Mouse (Mus musculus) heart, embryonic 14.5 days (tissue): ENCODE measurements around the gene Psph. TPM values are rescaled to one million over a fixed set of nuclear protein-coding genes. Genes with fewer than 3 reads are reported as not detected.

Source experiments
- ATAC-seq: fragments of 200-750 bp; cut with Nextera tagmentation; 2 replicates; pipeline ENCODE4 v1.8.0; 2017; ENCODE audit warnings: low read depth, moderate TSS enrichment; ENCODE audit not compliant: insufficient number of reproducible peaks, insufficient read depth, low FRiP score
- H3K27ac ChIP-seq, 2 experiments: fragments of 200-500 bp in 1 of 2; fragments of 300-500 bp in 1 of 2; sonication (generic) in 1 of 2; replicated peaks in 1 of 2; 2 replicates each; pipeline ENCODE4 v1.5.1; 2012 to 2014; ENCODE audit warnings: low read depth in 2 of 2, low read length in 2 of 2, control low read depth in 1 of 2, mild to moderate bottlenecking in 1 of 2, mixed read lengths in 1 of 2; ENCODE audit not compliant: control insufficient read depth in 1 of 2, insufficient read depth in 1 of 2
- H3K27me3 ChIP-seq: fragments of 300-500 bp; sonication (generic); 2 replicates; pipeline ENCODE4 v1.6.1; 2014; ENCODE audit warnings: mild to moderate bottlenecking, low read length, control low read depth; ENCODE audit not compliant: control insufficient read depth, insufficient read depth
- H3K36me3 ChIP-seq: fragments of 300-500 bp; sonication (generic); 2 replicates; pipeline ENCODE4 v1.6.1; 2014; ENCODE audit warnings: mild to moderate bottlenecking, control low read depth, low read length, mixed read lengths; ENCODE audit not compliant: control insufficient read depth, insufficient read depth
- H3K4me1 ChIP-seq, 2 experiments: fragments of 200-500 bp in 1 of 2; fragments of 300-500 bp in 1 of 2; sonication (generic) in 1 of 2; 2 replicates each; pipeline ENCODE4 v1.6.1; 2012 to 2014; ENCODE audit warnings: low read length in 2 of 2, control low read depth in 1 of 2, mixed read lengths in 1 of 2; ENCODE audit not compliant: control insufficient read depth in 2 of 2, insufficient read depth in 2 of 2
- H3K4me2 ChIP-seq: fragments of 300-500 bp; sonication (generic); 2 replicates; pipeline ENCODE4 v1.6.1; 2014; ENCODE audit warnings: mild to moderate bottlenecking, low read length
- H3K4me3 ChIP-seq, 2 experiments: fragments of 200-500 bp in 1 of 2; fragments of 300-500 bp in 1 of 2; sonication (generic) in 1 of 2; 2 replicates each; pipeline ENCODE4 v1.5.1; 2012 to 2014; ENCODE audit warnings: low read length in 2 of 2, mild to moderate bottlenecking in 2 of 2, control low read depth in 1 of 2, low read depth in 1 of 2, moderate library complexity in 1 of 2; ENCODE audit not compliant: control insufficient read depth in 1 of 2, insufficient read depth in 1 of 2
- H3K9ac ChIP-seq: fragments of 300-500 bp; sonication (generic); 2 replicates; pipeline ENCODE4 v1.6.1; 2014; ENCODE audit warnings: mild to moderate bottlenecking, low read length
- H3K9me3 ChIP-seq: fragments of 300-500 bp; sonication (generic); 2 replicates; pipeline ENCODE4 v1.6.1; 2016; ENCODE audit warnings: low read length, control low read depth; ENCODE audit not compliant: control insufficient read depth
- WGBS: fragments of 180-500 bp; shearing (Covaris S2); extraction: QIAGEN DNeasy Blood & Tissue Kit; methylation state at CpG from one replicate; pipeline ENCODE4 v1.1.7; 2014; 5-methylcytosine and 5-hydroxymethylcytosine counted together
- polyA plus RNA-seq: library from polyadenylated mRNA; unstranded; fragments of >200 nt; fragmentation: Nextera tagmentation; extraction: Ambion mirVana; gene quantifications from 2 replicates; pipeline ENCODE4 v1.2.1, GENCODE M21; 2014

The Psph gene
- polyA plus RNA-seq, 1 experiment from 2014 or later, result 28.8 TPM

- H3K4me2 ChIP-seq, result peak overlapping the region; percentile 56
- H3K27ac ChIP-seq, result peak overlapping the region; percentile 88 to 95
- H3K4me3 ChIP-seq, result peak overlapping the region in 1 of 2 experiments; percentile 2; a peak in 1 of 4 replicates
- peaks cover 27 to 45% of the 10 kb centered on the region in 2 experiments for H3K4me1 ChIP-seq
- H3K27me3 ChIP-seq, result no peaks in the 10 kb centered on the region
- H3K9me3 ChIP-seq, result no peaks in the 10 kb centered on the region
- 9% methylated on average over 11 of the region's 11 CpGs for whole genome bisulfite sequencing
- ATAC-seq, result peak; percentile 52
- 0 out of 2 replicates have a peak, but pooled peaks cover 7% of the 10 kb centered on the region for H3K36me3 ChIP-seq
- H3K9ac ChIP-seq, result peak overlapping the region; percentile 59
Observed at GRCm38 (mm10) chr5:129729286-129729685, 58.0 kb downstream of the Psph start.

DNA sequence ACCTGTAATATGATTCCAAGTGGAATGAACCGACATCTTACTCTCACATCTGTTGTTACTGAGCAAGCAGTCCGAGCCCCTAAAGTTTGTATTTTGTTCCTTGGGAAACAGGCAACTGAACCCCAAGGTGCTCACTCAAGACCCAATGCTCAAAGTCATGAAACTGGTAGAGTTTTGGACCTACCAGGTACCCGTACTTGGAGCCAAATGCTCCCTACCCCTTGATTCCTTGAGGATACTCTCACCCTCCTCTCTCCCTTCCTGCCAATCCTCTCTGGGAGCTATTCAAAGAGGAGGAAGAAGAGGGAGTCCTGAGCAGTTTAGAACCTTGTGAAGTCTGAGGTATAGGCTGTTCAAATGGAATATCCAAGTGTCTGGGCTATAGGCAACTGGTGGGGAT is 60.5 kb downstream of the Psph start:
- peak overlapping the region; percentile 70 for H3K4me2 ChIP-seq
- peaks cover 27 to 45% of the 10 kb centered on the region in 2 experiments for H3K4me1 ChIP-seq
- no peaks in the 10 kb centered on the region for H3K27me3 ChIP-seq
- no peaks in the 10 kb centered on the region for H3K9me3 ChIP-seq
- H3K27ac ChIP-seq, result no peak overlapping the region
- H3K4me3 ChIP-seq, result 0 out of 4 replicates have a peak overlapping the region, but pooled peaks of 1 of the 2 experiments have one; percentile 83
- no peak for ATAC-seq
- 73% methylated on average over 3 of the region's 3 CpGs for WGBS
- H3K36me3 ChIP-seq, result 0 out of 2 replicates have a peak, but pooled peaks cover 4% of the 10 kb centered on the region
- H3K9ac ChIP-seq, result no peak overlapping the region

GRCm38 (mm10) chr5:129725774-129726392 is 61.4 kb downstream of the Psph start:
- no peak for ATAC-seq
- Histone ChIP-seq H3K27ac (peak overlapping the region; percentile 99 to 100), H3K9ac (peak overlapping the region; percentile 96), H3K9me3 (no peaks in the 10 kb centered on the region), H3K4me1 (peaks cover 25 to 40% of the 10 kb centered on the region in 2 experiments), H3K4me3 (peak overlapping the region; percentile 83 to 95), H3K27me3 (no peaks in the 10 kb centered on the region), H3K36me3 (0 out of 2 replicates have a peak, but pooled peaks cover 4% of the 10 kb centered on the region), H3K4me2 (peak overlapping the region; percentile 70)
- 9% methylated on average over 7 of the region's 7 CpGs for WGBS

DNA sequence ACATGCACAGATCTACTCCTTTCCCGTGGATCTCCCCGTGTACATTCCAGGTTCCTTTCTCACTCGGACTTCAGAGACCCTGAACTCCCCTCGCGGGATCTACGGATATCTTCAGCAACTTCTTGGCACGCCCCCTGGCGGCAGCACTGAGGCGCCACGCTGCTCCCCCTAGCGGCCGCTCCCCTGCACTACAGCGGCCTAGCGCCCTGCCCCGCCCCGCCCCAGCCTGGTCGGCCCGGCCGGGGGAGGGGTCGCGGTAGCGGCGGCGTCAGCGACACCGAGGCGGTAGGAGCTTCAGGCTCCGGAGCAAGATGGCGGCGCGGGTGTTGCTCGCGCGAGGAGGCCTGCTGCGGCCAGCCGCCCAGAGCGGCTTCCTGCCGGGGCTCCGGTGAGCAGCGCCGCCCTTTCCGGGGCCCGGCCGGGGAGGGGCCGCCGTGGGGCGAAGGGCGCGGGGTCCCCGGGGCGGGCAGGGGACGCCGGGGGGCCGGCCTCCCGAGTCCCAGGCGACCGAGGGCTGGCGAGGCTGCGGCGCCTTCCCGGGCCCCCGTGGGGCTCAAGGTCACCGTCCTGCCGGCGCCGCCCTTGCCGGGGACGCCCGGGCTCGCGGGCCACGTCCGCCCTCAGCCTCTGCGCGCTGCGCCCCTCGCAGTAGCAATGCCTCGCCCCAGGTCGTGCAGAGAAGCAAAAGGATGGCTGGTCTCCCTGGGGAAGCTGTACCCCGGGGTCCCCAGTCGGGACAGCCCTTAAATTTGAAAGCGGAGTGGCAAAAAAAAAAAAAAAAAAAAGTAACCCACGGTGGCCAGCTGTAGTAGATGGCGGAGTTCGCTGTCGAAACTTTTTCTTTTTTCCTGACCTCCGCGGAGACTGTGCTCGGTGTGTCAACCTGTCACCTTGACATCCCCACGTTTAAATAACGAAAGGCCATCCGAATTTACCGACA is 62.1 kb downstream of the Psph start, which contains the start of gene Nipsnap2:
TSS of gene Nipsnap2 (plus strand) at position 230 of the 940 bp plus-strand sequence.
- ATAC-seq, result peak; percentile 91
- H3K27ac ChIP-seq, result peak within 1 kb of the TSS; percentile 99 to 100
- peaks cover 20 to 32% of the 10 kb centered on the region in 2 experiments for H3K4me1 ChIP-seq
- peaks cover 6% of the 10 kb centered on the region; the same call in 1 of the 2 replicates for H3K36me3 ChIP-seq
- H3K9ac ChIP-seq, result peak within 1 kb of the TSS; percentile 96
- no peaks in the 10 kb centered on the region for H3K27me3 ChIP-seq
- H3K9me3 ChIP-seq, result no peaks in the 10 kb centered on the region
- under 1% methylated on average over 81 of the region's 93 CpGs for WGBS
- peak within 1 kb of the TSS; percentile 83 to 95 for H3K4me3 ChIP-seq
- H3K4me2 ChIP-seq, result peak within 1 kb of the TSS; percentile 70

DNA sequence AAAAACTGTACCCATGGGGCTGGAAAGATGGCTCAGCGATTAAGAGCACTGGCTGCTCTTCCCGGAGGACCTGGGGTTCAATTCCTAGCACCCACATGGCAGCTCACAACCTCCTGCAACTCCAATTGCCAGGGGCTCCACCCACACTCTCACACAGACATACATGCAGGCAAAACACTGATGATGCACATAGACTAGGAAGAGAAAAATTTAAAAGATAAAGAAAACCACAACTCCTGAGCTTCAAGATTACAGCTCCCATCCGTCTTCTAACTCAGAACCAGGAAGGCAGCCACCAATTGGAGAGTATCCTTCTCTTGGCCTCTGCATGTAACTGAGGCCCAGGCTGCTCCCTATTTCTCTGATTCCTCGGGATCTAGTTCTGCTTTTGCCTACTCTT is 63.0 kb downstream of the Psph start:
- H3K4me1 ChIP-seq, result peaks cover 13 to 24% of the 10 kb centered on the region in 2 experiments
- H3K36me3 ChIP-seq, result peaks cover 14% of the 10 kb centered on the region
- H3K27me3 ChIP-seq, result no peaks in the 10 kb centered on the region
- no peaks in the 10 kb centered on the region for H3K9me3 ChIP-seq
- WGBS, result 45% methylated on average over 4 of the region's 4 CpGs
- peak overlapping the region; percentile 83 to 95; a peak in 3 of 4 replicates for H3K4me3 ChIP-seq
- H3K4me2 ChIP-seq, result peak overlapping the region; percentile 70
- H3K9ac ChIP-seq, result peak overlapping the region; percentile 96
- no peak for ATAC-seq
- peak overlapping the region; percentile 99 to 100; a peak in 3 of 4 replicates for H3K27ac ChIP-seq

DNA sequence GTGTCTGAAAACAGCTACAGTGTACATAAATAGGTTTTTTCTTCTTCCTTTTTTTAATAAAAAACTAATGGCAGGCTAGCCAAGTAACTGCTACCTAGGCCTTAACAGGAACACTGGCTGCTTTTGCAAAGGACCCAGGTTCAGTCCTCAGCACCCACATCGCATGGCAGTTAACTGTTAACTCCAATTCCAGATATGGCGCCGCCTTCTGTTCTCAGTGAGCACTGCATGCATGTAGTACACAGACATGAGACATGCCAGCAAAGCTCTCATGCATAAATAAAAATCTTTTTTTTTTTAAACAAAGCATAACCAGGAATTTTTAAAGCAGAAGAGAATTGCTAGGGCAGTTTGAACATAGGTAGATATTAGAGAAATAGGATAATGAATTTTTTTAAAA is 67.1 kb downstream of the Psph start:
- no peaks in the 10 kb centered on the region for H3K27me3 ChIP-seq
- 73% methylated on average over 3 of the region's 3 CpGs for WGBS
- no peak overlapping the region for H3K27ac ChIP-seq
- H3K9ac ChIP-seq, result no peak overlapping the region
- peaks cover 0 to 8% of the 10 kb centered on the region in 2 experiments; a peak in 2 of 4 replicates for H3K4me1 ChIP-seq
- no peaks in the 10 kb centered on the region for H3K9me3 ChIP-seq
- H3K4me3 ChIP-seq, result no peak overlapping the region
- ATAC-seq, result no peak
- H3K4me2 ChIP-seq, result no peak overlapping the region
- peaks cover 40% of the 10 kb centered on the region for H3K36me3 ChIP-seq

DNA sequence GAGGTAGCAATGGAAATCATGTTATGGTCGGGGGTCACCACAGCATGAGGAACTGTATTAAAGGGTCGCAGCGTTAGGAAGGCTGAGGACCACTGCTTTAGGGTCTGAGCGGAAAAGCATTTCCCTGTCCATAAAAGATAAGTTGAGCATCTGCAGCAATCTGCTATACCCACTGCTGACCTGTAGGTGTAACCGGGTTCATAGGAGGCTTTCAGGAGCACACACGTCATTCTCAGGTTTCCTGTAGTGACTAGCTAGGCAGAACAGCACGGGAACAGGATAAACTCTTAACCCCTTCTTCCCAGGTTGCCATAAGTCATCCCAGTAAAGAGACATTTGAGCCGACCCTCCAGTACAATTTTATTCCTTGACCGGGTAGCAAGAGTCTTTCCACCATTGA is 70.2 kb downstream of the Psph start:
- H3K9ac ChIP-seq, result no peak overlapping the region
- no peak overlapping the region for H3K27ac ChIP-seq
- H3K27me3 ChIP-seq, result no peaks in the 10 kb centered on the region
- no peak overlapping the region for H3K4me3 ChIP-seq
- H3K36me3 ChIP-seq, result peaks cover 40% of the 10 kb centered on the region
- H3K4me1 ChIP-seq, result peaks cover 0 to 8% of the 10 kb centered on the region in 2 experiments; a peak in 2 of 4 replicates
- 84% methylated on average over 9 of the region's 9 CpGs for WGBS
- ATAC-seq, result no peak
- H3K9me3 ChIP-seq, result no peaks in the 10 kb centered on the region
- no peak overlapping the region for H3K4me2 ChIP-seq
